Mouse (Mus musculus): ENCODE data around the gene Nrxn2. TPM values are rescaled to one million over a fixed set of nuclear protein-coding genes. Genes with fewer than 3 reads are reported as not detected.

The Nrxn2 gene
- polyA plus RNA-seq, 1 experiment from 2014 or later: 0.98 TPM

GRCm38 (mm10) chr19:6548431-6549410 lies 130.2 kb downstream of the Nrxn2 start:
- 60% methylated on average over 16 of the region's 16 CpGs for WGBS
- no peak overlapping the region for H3K9ac ChIP-seq (ENCODE audit: low read length)
- H3K27ac ChIP-seq (ENCODE audit: low read length): no peak overlapping the region
- no peaks in the 10 kb centered on the region for H3K36me3 ChIP-seq (ENCODE audit: control insufficient read depth, insufficient read depth, low read length)
- H3K9me3 ChIP-seq (replicated peaks; ENCODE audit: control insufficient read depth, low read length): no peaks in the 10 kb centered on the region
- ATAC-seq (ENCODE audit: insufficient read depth, low FRiP score): no peak
- H3K4me1 ChIP-seq (ENCODE audit: control insufficient read depth, insufficient read depth, low read length): no peaks in the 10 kb centered on the region
- H3K4me2 ChIP-seq (ENCODE audit: low read depth, low read length): no peak overlapping the region
- no peak overlapping the region for H3K4me3 ChIP-seq (replicated peaks; ENCODE audit: low read length)
- no peaks in the 10 kb centered on the region for H3K27me3 ChIP-seq (ENCODE audit: control insufficient read depth, insufficient read depth, low read length)

GRCm38 (mm10) chr19:6549566-6549965 lies 131.0 kb downstream of the Nrxn2 start:
- H3K9me3 ChIP-seq (replicated peaks; ENCODE audit: control insufficient read depth, low read length): no peaks in the 10 kb centered on the region
- no peak overlapping the region for H3K9ac ChIP-seq (ENCODE audit: low read length)
- no peak overlapping the region for H3K4me3 ChIP-seq (replicated peaks; ENCODE audit: low read length)
- 84% methylated on average over 11 of the region's 11 CpGs for WGBS
- H3K4me1 ChIP-seq (ENCODE audit: control insufficient read depth, insufficient read depth, low read length): 0 out of 2 replicates have a peak, but pooled peaks cover 5% of the 10 kb centered on the region
- ATAC-seq (ENCODE audit: insufficient read depth, low FRiP score): no peak
- no peak overlapping the region for H3K4me2 ChIP-seq (ENCODE audit: low read depth, low read length)
- no peaks in the 10 kb centered on the region for H3K36me3 ChIP-seq (ENCODE audit: control insufficient read depth, insufficient read depth, low read length)
- no peaks in the 10 kb centered on the region for H3K27me3 ChIP-seq (ENCODE audit: control insufficient read depth, insufficient read depth, low read length)
- H3K27ac ChIP-seq (ENCODE audit: low read length): no peak overlapping the region

GRCm38 (mm10) chr19:6551215-6551614 lies 132.7 kb downstream of the Nrxn2 start:
- H3K4me3 ChIP-seq (replicated peaks; ENCODE audit: low read length): no peak overlapping the region
- 61% methylated on average over 4 of the region's 4 CpGs for WGBS

GRCm38 (mm10) chr19:6552302-6553028 lies 133.9 kb downstream of the Nrxn2 start:
- Histone ChIP-seq H3K4me3 (replicated peaks; ENCODE audit: low read length) (no peak overlapping the region), H3K27me3 (ENCODE audit: control insufficient read depth, insufficient read depth, low read length) (no peaks in the 10 kb centered on the region), H3K27ac (ENCODE audit: low read length) (no peak overlapping the region), H3K4me2 (ENCODE audit: low read depth, low read length) (no peak overlapping the region), H3K9ac (ENCODE audit: low read length) (no peak overlapping the region), H3K9me3 (replicated peaks; ENCODE audit: control insufficient read depth, low read length) (no peaks in the 10 kb centered on the region), H3K36me3 (ENCODE audit: control insufficient read depth, insufficient read depth, low read length) (no peaks in the 10 kb centered on the region), H3K4me1 (ENCODE audit: control insufficient read depth, insufficient read depth, low read length) (0 out of 2 replicates have a peak, but pooled peaks cover 5% of the 10 kb centered on the region)
- 79% methylated on average over 3 of the region's 4 CpGs for WGBS
- ATAC-seq (ENCODE audit: insufficient read depth, low FRiP score): no peak

More at GRCm38 (mm10) chr19:6551215-6551614, 132.7 kb downstream of the Nrxn2 start:
- Histone ChIP-seq H3K27me3 (ENCODE audit: control insufficient read depth, insufficient read depth, low read length) (no peaks in the 10 kb centered on the region), H3K4me1 (ENCODE audit: control insufficient read depth, insufficient read depth, low read length) (0 out of 2 replicates have a peak, but pooled peaks cover 5% of the 10 kb centered on the region), H3K4me2 (ENCODE audit: low read depth, low read length) (no peak overlapping the region), H3K9ac (ENCODE audit: low read length) (no peak overlapping the region), H3K27ac (ENCODE audit: low read length) (no peak overlapping the region), H3K36me3 (ENCODE audit: control insufficient read depth, insufficient read depth, low read length) (no peaks in the 10 kb centered on the region), H3K9me3 (replicated peaks; ENCODE audit: control insufficient read depth, low read length) (no peaks in the 10 kb centered on the region)
- ATAC-seq (ENCODE audit: insufficient read depth, low FRiP score): no peak

GRCm38 (mm10) chr19:6553174-6553573 lies 134.6 kb downstream of the Nrxn2 start:
- H3K36me3 ChIP-seq (ENCODE audit: control insufficient read depth, insufficient read depth, low read length): no peaks in the 10 kb centered on the region
- no peaks in the 10 kb centered on the region for H3K9me3 ChIP-seq (replicated peaks; ENCODE audit: control insufficient read depth, low read length)
- H3K4me1 ChIP-seq (ENCODE audit: control insufficient read depth, insufficient read depth, low read length): 0 out of 2 replicates have a peak, but pooled peaks cover 5% of the 10 kb centered on the region
- no peak overlapping the region for H3K4me2 ChIP-seq (ENCODE audit: low read depth, low read length)
- H3K27ac ChIP-seq (ENCODE audit: low read length): no peak overlapping the region
- H3K9ac ChIP-seq (ENCODE audit: low read length): no peak overlapping the region
- WGBS: 68% methylated on average over 5 of the region's 5 CpGs
- ATAC-seq (ENCODE audit: insufficient read depth, low FRiP score): no peak
- H3K4me3 ChIP-seq (replicated peaks; ENCODE audit: low read length): no peak overlapping the region
- no peaks in the 10 kb centered on the region for H3K27me3 ChIP-seq (ENCODE audit: control insufficient read depth, insufficient read depth, low read length)

- Histone ChIP-seq H3K4me2 (ENCODE audit: low read depth, low read length) (no peak overlapping the region), H3K27me3 (ENCODE audit: control insufficient read depth, insufficient read depth, low read length) (no peaks in the 10 kb centered on the region), H3K36me3 (ENCODE audit: control insufficient read depth, insufficient read depth, low read length) (no peaks in the 10 kb centered on the region), H3K9me3 (replicated peaks; ENCODE audit: control insufficient read depth, low read length) (no peaks in the 10 kb centered on the region), H3K4me3 (replicated peaks; ENCODE audit: low read length) (no peak overlapping the region), H3K4me1 (ENCODE audit: control insufficient read depth, insufficient read depth, low read length) (0 out of 2 replicates have a peak, but pooled peaks cover 5% of the 10 kb centered on the region), H3K27ac (ENCODE audit: low read length) (no peak overlapping the region), H3K9ac (ENCODE audit: low read length) (no peak overlapping the region)
- 37% methylated on average over 8 of the region's 8 CpGs for WGBS
- ATAC-seq (ENCODE audit: insufficient read depth, low FRiP score): no peak
Observed at GRCm38 (mm10) chr19:6553819-6554582, 135.5 kb downstream of the Nrxn2 start.

GRCm38 (mm10) chr19:6559576-6559975 lies 141.0 kb downstream of the Nrxn2 start:
- 56% methylated on average over 4 of the region's 4 CpGs for WGBS
- H3K36me3 ChIP-seq (ENCODE audit: control insufficient read depth, insufficient read depth, low read length): no peaks in the 10 kb centered on the region
- H3K4me1 ChIP-seq (ENCODE audit: control insufficient read depth, insufficient read depth, low read length): no peaks in the 10 kb centered on the region
- ATAC-seq (ENCODE audit: insufficient read depth, low FRiP score): no peak
- no peaks in the 10 kb centered on the region for H3K27me3 ChIP-seq (ENCODE audit: control insufficient read depth, insufficient read depth, low read length)
- no peaks in the 10 kb centered on the region for H3K9me3 ChIP-seq (replicated peaks; ENCODE audit: control insufficient read depth, low read length)
- no peak overlapping the region for H3K9ac ChIP-seq (ENCODE audit: low read length)
- no peak overlapping the region for H3K4me3 ChIP-seq (replicated peaks; ENCODE audit: low read length)
- no peak overlapping the region for H3K4me2 ChIP-seq (ENCODE audit: low read depth, low read length)
- no peak overlapping the region for H3K27ac ChIP-seq (ENCODE audit: low read length)

- Histone ChIP-seq H3K36me3 (ENCODE audit: control insufficient read depth, insufficient read depth, low read length) (no peaks in the 10 kb centered on the region), H3K27me3 (ENCODE audit: control insufficient read depth, insufficient read depth, low read length) (no peaks in the 10 kb centered on the region), H3K4me3 (replicated peaks; ENCODE audit: low read length) (no peak overlapping the region), H3K4me1 (ENCODE audit: control insufficient read depth, insufficient read depth, low read length) (no peaks in the 10 kb centered on the region), H3K9me3 (replicated peaks; ENCODE audit: control insufficient read depth, low read length) (no peaks in the 10 kb centered on the region), H3K4me2 (ENCODE audit: low read depth, low read length) (no peak overlapping the region), H3K27ac (ENCODE audit: low read length) (no peak overlapping the region), H3K9ac (ENCODE audit: low read length) (no peak overlapping the region)
- no peak for ATAC-seq (ENCODE audit: insufficient read depth, low FRiP score)
- 60% methylated on average over 7 of the region's 7 CpGs for WGBS
Observed at GRCm38 (mm10) chr19:6560246-6560815, 141.8 kb downstream of the Nrxn2 start.

All from stomach, embryonic 16.5 days (tissue).